Mouse (Mus musculus): ENCODE measurements around the gene Togaram1. TPM values are rescaled to one million over a fixed set of nuclear protein-coding genes. Genes with fewer than 3 reads are reported as not detected.

Gene Togaram1
- polyA plus RNA-seq, 3 experiments from 2014 or later = 14.4 to 25.4 (median 21.7) TPM

GRCm38 (mm10) chr12:65058203-65058602, 92.6 kb downstream of the Togaram1 start:
- ATAC-seq = no peak

GRCm38 (mm10) chr12:65061082-65061481, 95.5 kb downstream of the Togaram1 start:
- ATAC-seq = no peak

GRCm38 (mm10) chr12:65065241-65065640, 99.6 kb downstream of the Togaram1 start:
- ATAC-seq = peak; percentile 98

GRCm38 (mm10) chr12:65066234-65066633, 100.6 kb downstream of the Togaram1 start:
- ATAC-seq = no peak

GRCm38 (mm10) chr12:65068409-65068808, 102.8 kb downstream of the Togaram1 start:
- ATAC-seq = no peak

Other genes starting within 250 kb of the Togaram1 start
- 1 to 10 TPM in 2 of 3 experiments, not detected in 1; 1.3 to 2.8 TPM for gene Gm527, start 47.9 kb upstream of the Togaram1 start, polyA plus RNA-seq (2017; shearing (Covaris generic))
- 10 to 100 TPM; 30.2 to 37.9 (median 31.1) TPM for gene Klhl28, start 270 bp upstream of the Togaram1 start, polyA plus RNA-seq (2017; shearing (Covaris generic))
- 100 to 1,000 TPM in 1 of 3 experiments, 10 to 100 TPM in 2; 78.8 to 103 (median 91.3) TPM for gene Prpf39, start 70.5 kb downstream of the Togaram1 start, polyA plus RNA-seq (2017; shearing (Covaris generic))
- gene Fkbp3, start 108.2 kb downstream of the Togaram1 start, polyA plus RNA-seq (2017; shearing (Covaris generic)) = 100 to 1,000 TPM; 267 to 313 (median 282) TPM
- gene Fancm, start 109.8 kb downstream of the Togaram1 start, polyA plus RNA-seq (2017; shearing (Covaris generic)) = 10 to 100 TPM in 1 of 3 experiments, 1 to 10 TPM in 2; 5.0 to 11.7 (median 7.0) TPM
- gene Mis18bp1, start 206.8 kb downstream of the Togaram1 start, polyA plus RNA-seq (2017; shearing (Covaris generic)) = 10 to 100 TPM in 1 of 3 experiments, 1 to 10 TPM in 2; 2.9 to 32.9 (median 3.8) TPM